ENCODE assay signal across 16 mouse cellular contexts in genomic region chr12:84151911-84152310, GRCm38 (mm10). TPM values are rescaled to one million over a fixed set of nuclear protein-coding genes. Genes with fewer than 3 reads are reported as not detected.
DNase-seq lines count a peak whose midpoint lies in the region; ATAC-seq and TF ChIP-seq lines count a peak whose summit lies in the region.
"Had no signal": no experiment of that assay in that cellular context is flagged by ENCODE, and none has a peak within 500 bp of the region (broad histone marks: within the 10 kb centered on the region; RNA-seq: fewer than 3 reads in every experiment).

No protein-coding gene starts in this region.

- no peak for TF ChIP-seq POLR2A in liver, adult 2 months (IDR thresholded peaks at IDR 0.05; ENCODE audit: extremely low read depth, insufficient read depth, low read length)

- DNase-seq in forebrain, postnatal 0 days, result no peak
- peak; percentile 37 for DNase-seq in liver, adult 2 months (ENCODE audit: extremely low read depth, low read depth, low spot score)
- no peak for DNase-seq in stomach, postnatal 0 days (ENCODE audit: low spot score)
- DNase-seq in left cerebral cortex, adult 11 months (ENCODE audit: low spot score), result no peak
- DNase-seq in urinary bladder, postnatal 14 days (ENCODE audit: low spot score), result no peak
- DNase-seq: B cell, adult 2 months; gastrocnemius, postnatal 10 days had no signal

- no peaks in the 10 kb centered on the region for H3K9me3 ChIP-seq in forebrain, embryonic 12.5 days
- no peaks in the 10 kb centered on the region for H3K9me3 ChIP-seq in forebrain, postnatal 0 days (ENCODE audit: low read length)
- no peaks in the 10 kb centered on the region for H3K9me3 ChIP-seq in hindbrain, embryonic 12.5 days (replicated peaks)
- no peaks in the 10 kb centered on the region for H3K9me3 ChIP-seq in hindbrain, embryonic 16.5 days (ENCODE audit: control insufficient read depth, low read length)
- no peaks in the 10 kb centered on the region for H3K9me3 ChIP-seq in stomach, postnatal 0 days (ENCODE audit: control insufficient read depth, low read length)
- H3K9me3 ChIP-seq: forebrain, embryonic 13.5 days; G1E had no signal

- no peak for TF ChIP-seq CTCF in forebrain, postnatal 0 days (IDR thresholded peaks at IDR 0.05; ENCODE audit: low read depth)
- no peak for TF ChIP-seq CTCF in liver, adult 2 months (IDR thresholded peaks at IDR 0.05; ENCODE audit: low read depth, low read length)
- TF ChIP-seq CTCF in stomach, postnatal 0 days (IDR thresholded peaks at IDR 0.05; ENCODE audit: low read depth), result no peak

- TF ChIP-seq EP300 in stomach, postnatal 0 days (optimal IDR thresholded peaks at IDR 0.05), result no peak

- H3K4me2 ChIP-seq in forebrain, embryonic 12.5 days, result no peak overlapping the region
- no peak overlapping the region for H3K4me2 ChIP-seq in forebrain, postnatal 0 days (ENCODE audit: low read depth)
- no peak overlapping the region for H3K4me2 ChIP-seq in hindbrain, embryonic 12.5 days (replicated peaks)
- no peak overlapping the region for H3K4me2 ChIP-seq in hindbrain, embryonic 16.5 days (ENCODE audit: low read length)
- 0 out of 2 replicates have a peak overlapping the region, but pooled peaks have one; percentile 5 for H3K4me2 ChIP-seq in stomach, postnatal 0 days (replicated peaks; ENCODE audit: low read depth)
- H3K4me2 ChIP-seq: forebrain, embryonic 13.5 days; hindbrain, embryonic 14.5 days had no signal

- peaks cover 33% of the 10 kb centered on the region for H3K4me1 ChIP-seq in forebrain, embryonic 12.5 days
- H3K4me1 ChIP-seq in forebrain, postnatal 0 days (ENCODE audit: insufficient read depth), result no peaks in the 10 kb centered on the region
- H3K4me1 ChIP-seq in hindbrain, embryonic 12.5 days, result peaks cover 31% of the 10 kb centered on the region
- H3K4me1 ChIP-seq in hindbrain, embryonic 16.5 days (ENCODE audit: control insufficient read depth, insufficient read depth, low read depth, low read length), result peaks cover 4% of the 10 kb centered on the region
- peaks cover 8% of the 10 kb centered on the region for H3K4me1 ChIP-seq in liver, adult 2 months (ENCODE audit: control insufficient read depth, insufficient read depth, low read length)
- no peaks in the 10 kb centered on the region; the same call in 1 of the 2 replicates for H3K4me1 ChIP-seq in stomach, postnatal 0 days (replicated peaks; ENCODE audit: control insufficient read depth, insufficient read depth)

- no peaks in the 10 kb centered on the region for H3K79me2 ChIP-seq in liver, adult 2 months (ENCODE audit: control insufficient read depth, insufficient read depth, low read length)

- no peak overlapping the region for H3K9ac ChIP-seq in forebrain, embryonic 12.5 days
- H3K9ac ChIP-seq in forebrain, postnatal 0 days, result no peak overlapping the region
- H3K9ac ChIP-seq in hindbrain, embryonic 12.5 days, result no peak overlapping the region
- no peak overlapping the region for H3K9ac ChIP-seq in hindbrain, embryonic 16.5 days (ENCODE audit: low read depth, low read length)
- no peak overlapping the region for H3K9ac ChIP-seq in liver, adult 2 months (ENCODE audit: low read depth, low read length)
- H3K9ac ChIP-seq in stomach, postnatal 0 days (ENCODE audit: low read length), result no peak overlapping the region
- H3K9ac ChIP-seq: forebrain, embryonic 13.5 days; hindbrain, embryonic 14.5 days had no signal

- H3K36me3 ChIP-seq in forebrain, embryonic 12.5 days (replicated peaks), result peaks cover 51% of the 10 kb centered on the region
- H3K36me3 ChIP-seq in forebrain, postnatal 0 days (ENCODE audit: insufficient read depth), result peaks cover 31% of the 10 kb centered on the region; the same call in 1 of the 2 replicates
- H3K36me3 ChIP-seq in hindbrain, embryonic 12.5 days, result peaks cover 47% of the 10 kb centered on the region
- H3K36me3 ChIP-seq in hindbrain, embryonic 16.5 days (ENCODE audit: control insufficient read depth, insufficient read depth, low read length), result peaks cover 9% of the 10 kb centered on the region
- peaks cover 11% of the 10 kb centered on the region for H3K36me3 ChIP-seq in liver, adult 2 months (ENCODE audit: control insufficient read depth, insufficient read depth, low read length)
- peaks cover 19% of the 10 kb centered on the region for H3K36me3 ChIP-seq in stomach, postnatal 0 days (ENCODE audit: control insufficient read depth, insufficient read depth, low read length)

- no peaks in the 10 kb centered on the region for H3K27me3 ChIP-seq in forebrain, embryonic 12.5 days
- H3K27me3 ChIP-seq in forebrain, postnatal 0 days (ENCODE audit: insufficient read depth, low read length), result no peaks in the 10 kb centered on the region
- no peaks in the 10 kb centered on the region for H3K27me3 ChIP-seq in hindbrain, embryonic 12.5 days
- no peaks in the 10 kb centered on the region for H3K27me3 ChIP-seq in hindbrain, embryonic 16.5 days (replicated peaks; ENCODE audit: control insufficient read depth, insufficient read depth, low read length)
- H3K27me3 ChIP-seq in liver, adult 2 months (ENCODE audit: control insufficient read depth, insufficient read depth, low read length), result no peaks in the 10 kb centered on the region
- H3K27me3 ChIP-seq in stomach, postnatal 0 days (ENCODE audit: control insufficient read depth, insufficient read depth, low read length), result no peaks in the 10 kb centered on the region
- H3K27me3 ChIP-seq: forebrain, embryonic 13.5 days had no signal

- ATAC-seq in forebrain, embryonic 12.5 days (ENCODE audit: low FRiP score), result no peak
- no peak for ATAC-seq in forebrain, postnatal 0 days
- no peak for ATAC-seq in hindbrain, embryonic 12.5 days (ENCODE audit: low FRiP score)
- ATAC-seq in hindbrain, embryonic 16.5 days, result no peak
- peak; percentile 40 for ATAC-seq in stomach, postnatal 0 days (ENCODE audit: low FRiP score, low TSS enrichment)
- ATAC-seq: activated CD4-positive, CD25-positive, alpha-beta regulatory T cell, adult 4 months; forebrain, embryonic 13.5 days; lung, postnatal 0 days had no signal

- H3K27ac ChIP-seq in forebrain, embryonic 12.5 days, result 0 out of 2 replicates have a peak overlapping the region, but pooled peaks have one; percentile 2
- H3K27ac ChIP-seq in forebrain, postnatal 0 days (ENCODE audit: low read depth, low read length), result no peak overlapping the region
- 0 out of 2 replicates have a peak overlapping the region, but pooled peaks have one; percentile 12 for H3K27ac ChIP-seq in hindbrain, embryonic 12.5 days
- H3K27ac ChIP-seq in hindbrain, embryonic 16.5 days (ENCODE audit: low read depth, low read length), result no peak overlapping the region
- H3K27ac ChIP-seq in liver, adult 2 months (replicated peaks; ENCODE audit: insufficient read depth, low read depth, low read length), result no peak overlapping the region
- H3K27ac ChIP-seq in stomach, postnatal 0 days (replicated peaks), result peak overlapping the region; percentile 56
- H3K27ac ChIP-seq: forebrain, embryonic 13.5 days; hindbrain, embryonic 14.5 days had no signal

- WGBS in forebrain, embryonic 12.5 days, result 91% methylated on average over 10 of the region's 10 CpGs
- 87% methylated on average over 10 of the region's 10 CpGs for WGBS in forebrain, postnatal 0 days
- 89% methylated on average over 10 of the region's 10 CpGs for WGBS in hindbrain, embryonic 12.5 days
- 91% methylated on average over 10 of the region's 10 CpGs for WGBS in hindbrain, embryonic 16.5 days
- WGBS in liver, adult 2 months, result 57% methylated on average over 10 of the region's 10 CpGs
- WGBS in stomach, postnatal 0 days, result 74% methylated on average over 10 of the region's 10 CpGs

- H3K4me3 ChIP-seq in forebrain, embryonic 12.5 days (replicated peaks), result no peak overlapping the region
- H3K4me3 ChIP-seq in forebrain, postnatal 0 days (ENCODE audit: low read depth, low read length), result no peak overlapping the region
- H3K4me3 ChIP-seq in hindbrain, embryonic 12.5 days, result no peak overlapping the region
- no peak overlapping the region for H3K4me3 ChIP-seq in hindbrain, embryonic 16.5 days (ENCODE audit: low read length)
- no peak overlapping the region for H3K4me3 ChIP-seq in liver, adult 2 months (ENCODE audit: insufficient read depth, low read depth, low read length)
- H3K4me3 ChIP-seq in stomach, postnatal 0 days (ENCODE audit: low read depth, low read length), result no peak overlapping the region
- H3K4me3 ChIP-seq: forebrain, embryonic 13.5 days; myocyte had no signal

RNA-seq across cellular contexts. Expression of gene Pnma1, which starts 3.6 kb away (rescaled TPM):
- 2.8 and 3.4 TPM in 2 replicates for polyA plus RNA-seq in forebrain, embryonic 12.5 days (2016; fragmentation: Nextera tagmentation; extraction: Ambion mirVana)
- 13.9 and 14.2 TPM in 2 replicates for total RNA-seq in forebrain, postnatal 0 days (2014; rRNA removed)
- 9.3 and 12.0 TPM in 2 replicates for polyA plus RNA-seq in forebrain, postnatal 0 days (2015; fragmentation: Nextera tagmentation; extraction: Ambion mirVana)
- polyA plus RNA-seq in hindbrain, embryonic 12.5 days (2016; fragmentation: Nextera tagmentation; extraction: Ambion mirVana), result 3.8 and 4.2 TPM in 2 replicates
- polyA plus RNA-seq in hindbrain, embryonic 16.5 days (2015; fragmentation: Nextera tagmentation; extraction: Ambion mirVana), result 4.7 and 4.8 TPM in 2 replicates
- 0.18 and 0.20 TPM in 2 replicates for total RNA-seq in liver, adult 2 months (2014; rRNA removed)
- not detected in 2 replicates for polyA plus RNA-seq in liver, adult 2 months (2012; rRNA removed)
- 0.48 and 0.49 TPM in 2 replicates for polyA plus RNA-seq in stomach, postnatal 0 days (2015; fragmentation: Nextera tagmentation; extraction: Ambion mirVana)
- polyA plus RNA-seq: activated CD4-positive, CD25-positive, alpha-beta regulatory T cell, adult 4 months had no signal

RNA-seq across cellular contexts. Expression of gene Dnal1, which starts 37.7 kb away (rescaled TPM):
- 6.8 and 7.8 TPM in 2 replicates for polyA plus RNA-seq in forebrain, embryonic 12.5 days (2016; fragmentation: Nextera tagmentation; extraction: Ambion mirVana)
- 14.2 and 20.3 TPM in 2 replicates for total RNA-seq in forebrain, postnatal 0 days (2014; rRNA removed)
- polyA plus RNA-seq in forebrain, postnatal 0 days (2015; fragmentation: Nextera tagmentation; extraction: Ambion mirVana), result 7.5 and 13.5 TPM in 2 replicates
- polyA plus RNA-seq in hindbrain, embryonic 12.5 days (2016; fragmentation: Nextera tagmentation; extraction: Ambion mirVana), result 8.7 and 11.2 TPM in 2 replicates
- polyA plus RNA-seq in hindbrain, embryonic 16.5 days (2015; fragmentation: Nextera tagmentation; extraction: Ambion mirVana), result 7.6 and 7.7 TPM in 2 replicates
- total RNA-seq in liver, adult 2 months (2014; rRNA removed), result 0.40 and 0.46 TPM in 2 replicates
- 0.29 and 0.38 TPM in 2 replicates for polyA plus RNA-seq in liver, adult 2 months (2012; rRNA removed)
- 1.2 and 1.7 TPM in 2 replicates for polyA plus RNA-seq in stomach, postnatal 0 days (2015; fragmentation: Nextera tagmentation; extraction: Ambion mirVana)

RNA-seq across cellular contexts. Expression of gene Acot6, which starts 51.5 kb away (rescaled TPM):
- 0.97 and 1.0 TPM in 2 replicates for polyA plus RNA-seq in forebrain, embryonic 12.5 days (2016; fragmentation: Nextera tagmentation; extraction: Ambion mirVana)
- 4.0 and 5.1 TPM in 2 replicates for total RNA-seq in forebrain, postnatal 0 days (2014; rRNA removed)
- 1.3 TPM in 2 replicates for polyA plus RNA-seq in forebrain, postnatal 0 days (2015; fragmentation: Nextera tagmentation; extraction: Ambion mirVana)
- polyA plus RNA-seq in hindbrain, embryonic 12.5 days (2016; fragmentation: Nextera tagmentation; extraction: Ambion mirVana), result 1.0 and 1.3 TPM in 2 replicates
- 1.3 and 1.5 TPM in 2 replicates for polyA plus RNA-seq in hindbrain, embryonic 16.5 days (2015; fragmentation: Nextera tagmentation; extraction: Ambion mirVana)
- total RNA-seq in liver, adult 2 months (2014; rRNA removed), result 0.74 and 1.1 TPM in 2 replicates
- polyA plus RNA-seq in liver, adult 2 months (2012; rRNA removed), result 0.97 and 1.1 TPM in 2 replicates
- 1.3 TPM in 2 replicates for polyA plus RNA-seq in stomach, postnatal 0 days (2015; fragmentation: Nextera tagmentation; extraction: Ambion mirVana)
- polyA plus RNA-seq: G1E had no signal

Comparison
In these comparisons a context has a peak if more than half of its experiments do, and no peak if none do; other contexts are left out.
1. H3K27ac ChIP-seq: peak in forebrain, embryonic 12.5 days (single experiment), hindbrain, embryonic 12.5 days (single experiment) and stomach, postnatal 0 days (single experiment); none in forebrain, postnatal 0 days (single experiment), hindbrain, embryonic 16.5 days (single experiment) and liver, adult 2 months (single experiment).